ENCODE assay signal across 8 mouse cellular contexts in genomic region chr13:44501777-44502321, GRCm38 (mm10).
DNase-seq lines count a peak whose midpoint lies in the region; ATAC-seq and TF ChIP-seq lines count a peak whose summit lies in the region.

No protein-coding gene starts in this region.

- intact Hi-C loops in heart, postnatal 25 days (cut with DNase I) = no loop called here
- intact Hi-C loops in left cerebral cortex, postnatal 36 days (cut with DNase I) = no loop called here

- peak overlapping the region; percentile 84 for H3K27ac ChIP-seq in heart, embryonic 10.5 days
- H3K27ac ChIP-seq in lung, embryonic 15.5 days = peak overlapping the region; percentile 44; the same call in 1 of the 2 replicates
- H3K27ac ChIP-seq in thymus, adult 2 months (ENCODE audit: control insufficient read depth, insufficient read depth, low read length) = no peak overlapping the region
- no peak overlapping the region for H3K27ac ChIP-seq in layer of hippocampus, adult 2 months

- DNase-seq in heart, adult 11 months = peak; percentile 94
- DNase-seq in heart, postnatal 25 days (ENCODE audit: low spot score) = no peak
- peak; percentile 67 for DNase-seq in MN1 (ENCODE audit: low spot score)
- peak; percentile 88 for DNase-seq in heart, embryonic 10.5 days (ENCODE audit: low spot score)
- peak; percentile 58 for DNase-seq in thymus, adult 2 months
- DNase-seq in layer of hippocampus, adult 2 months (ENCODE audit: low spot score in 2 of 2) = no peak
- no peak for DNase-seq in left cerebral cortex, postnatal 36 days (ENCODE audit: low spot score in 2 of 2)

- no peaks in the 10 kb centered on the region for H3K9me3 ChIP-seq in heart, embryonic 10.5 days
- no peaks in the 10 kb centered on the region for H3K9me3 ChIP-seq in lung, embryonic 15.5 days

- H3K9ac ChIP-seq in lung, embryonic 15.5 days = no peak overlapping the region

- H3K27me3 ChIP-seq in heart, embryonic 10.5 days (ENCODE audit: insufficient read depth, poor library complexity, severe bottlenecking) = no peaks in the 10 kb centered on the region
- no peaks in the 10 kb centered on the region for H3K27me3 ChIP-seq in lung, embryonic 15.5 days
- H3K27me3 ChIP-seq in thymus, adult 2 months (ENCODE audit: control insufficient read depth, insufficient read depth, low read length) = no peaks in the 10 kb centered on the region

- no peak for TF ChIP-seq CTCF in thymus, adult 2 months (IDR thresholded peaks at IDR 0.05; ENCODE audit: borderline replicate concordance, control insufficient read depth, extremely low read depth, insufficient read depth, low read length, poor library complexity)
- no peak for TF ChIP-seq CTCF in layer of hippocampus, adult 2 months (conservative IDR thresholded peaks at IDR 0.05)

- H3K4me1 ChIP-seq in heart, embryonic 10.5 days = peaks cover 19% of the 10 kb centered on the region
- peaks cover 23% of the 10 kb centered on the region for H3K4me1 ChIP-seq in lung, embryonic 15.5 days
- H3K4me1 ChIP-seq in thymus, adult 2 months (replicated peaks; ENCODE audit: control insufficient read depth, insufficient read depth, low read length) = peaks cover 25% of the 10 kb centered on the region

- H3K4me3 ChIP-seq in heart, embryonic 10.5 days = no peak overlapping the region
- no peak overlapping the region for H3K4me3 ChIP-seq in lung, embryonic 15.5 days
- no peak overlapping the region for H3K4me3 ChIP-seq in thymus, adult 2 months (ENCODE audit: control insufficient read depth, insufficient read depth, low read length)
- H3K4me3 ChIP-seq in layer of hippocampus, adult 2 months = no peak overlapping the region

- no peak overlapping the region for H3K4me2 ChIP-seq in lung, embryonic 15.5 days

- ATAC-seq in lung, embryonic 15.5 days (ENCODE audit: borderline replicate concordance, extremely low read depth, low FRiP score, low TSS enrichment) = peak; percentile 73

- no peak for TF ChIP-seq POLR2A in thymus, adult 2 months (IDR thresholded peaks at IDR 0.05; ENCODE audit: control insufficient read depth, extremely low read depth, insufficient read depth, low read length, poor library complexity)

- no peaks in the 10 kb centered on the region for H3K36me3 ChIP-seq in heart, embryonic 10.5 days
- no peaks in the 10 kb centered on the region for H3K36me3 ChIP-seq in lung, embryonic 15.5 days
- H3K36me3 ChIP-seq in thymus, adult 2 months (ENCODE audit: control insufficient read depth, insufficient read depth, low read length) = no peaks in the 10 kb centered on the region

- WGBS in heart, embryonic 10.5 days = 41% methylated on average over 5 of the region's 5 CpGs
- 28% methylated on average over 5 of the region's 5 CpGs for WGBS in lung, embryonic 15.5 days
- 12% methylated on average over 5 of the region's 5 CpGs for WGBS in thymus, adult 2 months

Comparison
In these comparisons a context has a peak if more than half of its experiments do, and no peak if none do; other contexts are left out.
1. DNase-seq: peak in heart, adult 11 months (single experiment), MN1 (single experiment), heart, embryonic 10.5 days (single experiment) and thymus, adult 2 months (single experiment); none in heart, postnatal 25 days (single experiment), layer of hippocampus, adult 2 months (0 of 2) and left cerebral cortex, postnatal 36 days (0 of 2).
2. H3K27ac ChIP-seq: peak in heart, embryonic 10.5 days (single experiment) and lung, embryonic 15.5 days (single experiment); none in thymus, adult 2 months (single experiment) and layer of hippocampus, adult 2 months (single experiment).